Mouse (Mus musculus): Measurements from ENCODE around the gene Akap13. TPM values are rescaled to one million over a fixed set of nuclear protein-coding genes. Genes with fewer than 3 reads are reported as not detected.

The Akap13 gene
- 381 TPM for polyA plus RNA-seq (2017; shearing (Covaris generic))

GRCm38 (mm10) chr7:75455223-75456151 lies at the start of gene Akap13:
Gene Akap13, plus strand, starts transcription at chr7:75455534.

Other genes starting within 250 kb of the Akap13 start
- 0.17 TPM for gene Sv2b, start 146.3 kb upstream of the Akap13 start, polyA plus RNA-seq (2017; shearing (Covaris generic))